Mouse (Mus musculus) liver, embryonic 16.5 days (tissue): ENCODE measurements around the gene Syce2. TPM values are rescaled to one million over a fixed set of nuclear protein-coding genes. Genes with fewer than 3 reads are reported as not detected.
A peak's percentile ranks its signal among the peaks of the same experiment; 100 is the strongest.

Experiments used
- ATAC-seq: fragments of 200-750 bp; cut with Nextera tagmentation; 2 replicates; pipeline ENCODE4 v1.8.0; 2017; ENCODE audit warnings: low read depth, mild to moderate bottlenecking, moderate number of reproducible peaks, moderate library complexity
- H3K27ac ChIP-seq: fragments of 300-500 bp; sonication (generic); 2 replicates; pipeline ENCODE4 v1.5.1; 2014; ENCODE audit warnings: mild to moderate bottlenecking, low read length
- H3K27me3 ChIP-seq: fragments of 300-500 bp; sonication (generic); 2 replicates; pipeline ENCODE4 v1.6.1; 2014; ENCODE audit warnings: low read depth, low read length, mixed read lengths; ENCODE audit not compliant: control insufficient read depth, insufficient read depth
- H3K36me3 ChIP-seq: fragments of 300-500 bp; sonication (generic); 2 replicates; pipeline ENCODE4 v1.6.1; 2014; ENCODE audit warnings: mild to moderate bottlenecking; ENCODE audit not compliant: control insufficient read depth, insufficient read depth
- H3K4me1 ChIP-seq: fragments of 300-500 bp; sonication (generic); 2 replicates; pipeline ENCODE4 v1.6.1; 2014; ENCODE audit warnings: low read depth, low read length, mixed read lengths; ENCODE audit not compliant: control insufficient read depth
- H3K4me2 ChIP-seq: fragments of 300-500 bp; sonication (generic); 2 replicates; pipeline ENCODE4 v1.6.1; 2014; ENCODE audit warnings: low read depth, low read length, mixed read lengths
- H3K4me3 ChIP-seq: fragments of 300-500 bp; sonication (generic); 2 replicates; pipeline ENCODE4 v1.5.1; 2014; ENCODE audit warnings: low read depth, mild to moderate bottlenecking, low read length
- H3K9ac ChIP-seq: fragments of 300-500 bp; sonication (generic); 2 replicates; pipeline ENCODE4 v1.6.1; 2014; ENCODE audit warnings: low read depth, low read length
- H3K9me3 ChIP-seq: fragments of 300-500 bp; sonication (generic); replicated peaks from 2 replicates; pipeline ENCODE4 v1.6.1; 2016; ENCODE audit warnings: low read length; ENCODE audit not compliant: control insufficient read depth
- WGBS: fragments of 180-500 bp; shearing (Covaris S2); extraction: QIAGEN DNeasy Blood & Tissue Kit; methylation state at CpG from one replicate; pipeline ENCODE4 v1.1.7; 2014; ENCODE audit not compliant: insufficient replicate concordance; 5-methylcytosine and 5-hydroxymethylcytosine counted together
- polyA plus RNA-seq: library from polyadenylated mRNA; unstranded; fragments of >200 nt; fragmentation: Nextera tagmentation; extraction: Ambion mirVana; gene quantifications from 2 replicates; pipeline ENCODE4 v1.2.1, GENCODE M21; 2015

Syce2 gene
- polyA plus RNA-seq, 1 experiment from 2014 or later, result 41.2 TPM

DNA sequence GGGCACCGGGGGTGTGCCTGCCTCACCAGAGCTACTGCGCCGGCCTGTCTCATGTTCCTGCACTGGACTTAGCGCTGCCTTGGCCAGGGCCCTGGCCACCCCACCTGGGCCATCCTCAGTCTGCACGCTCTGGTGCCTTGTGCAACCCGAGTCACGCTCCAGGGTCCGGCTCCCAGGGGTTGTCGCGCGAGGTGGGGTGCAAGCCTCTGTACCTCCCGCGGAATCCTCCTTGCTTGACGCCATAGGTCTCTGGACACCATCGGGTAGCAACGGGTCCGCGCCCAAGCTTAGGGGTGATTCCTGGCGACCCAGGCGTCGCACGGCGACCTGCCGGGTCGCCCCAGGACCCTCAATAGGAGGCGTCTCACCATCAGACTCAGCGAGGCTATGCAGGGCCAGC is 40.5 kb downstream of the Syce2 start:
- Histone ChIP-seq H3K27me3 (peaks cover 16% of the 10 kb centered on the region), H3K27ac (no peak overlapping the region), H3K4me2 (peak overlapping the region; percentile 92), H3K4me1 (peaks cover 43% of the 10 kb centered on the region), H3K36me3 (no peaks in the 10 kb centered on the region), H3K9me3 (no peaks in the 10 kb centered on the region), H3K9ac (peak overlapping the region; percentile 60), H3K4me3 (peak overlapping the region; percentile 63)
- ATAC-seq, result no peak
- 34% methylated on average over 27 of the region's 27 CpGs for WGBS

DNA sequence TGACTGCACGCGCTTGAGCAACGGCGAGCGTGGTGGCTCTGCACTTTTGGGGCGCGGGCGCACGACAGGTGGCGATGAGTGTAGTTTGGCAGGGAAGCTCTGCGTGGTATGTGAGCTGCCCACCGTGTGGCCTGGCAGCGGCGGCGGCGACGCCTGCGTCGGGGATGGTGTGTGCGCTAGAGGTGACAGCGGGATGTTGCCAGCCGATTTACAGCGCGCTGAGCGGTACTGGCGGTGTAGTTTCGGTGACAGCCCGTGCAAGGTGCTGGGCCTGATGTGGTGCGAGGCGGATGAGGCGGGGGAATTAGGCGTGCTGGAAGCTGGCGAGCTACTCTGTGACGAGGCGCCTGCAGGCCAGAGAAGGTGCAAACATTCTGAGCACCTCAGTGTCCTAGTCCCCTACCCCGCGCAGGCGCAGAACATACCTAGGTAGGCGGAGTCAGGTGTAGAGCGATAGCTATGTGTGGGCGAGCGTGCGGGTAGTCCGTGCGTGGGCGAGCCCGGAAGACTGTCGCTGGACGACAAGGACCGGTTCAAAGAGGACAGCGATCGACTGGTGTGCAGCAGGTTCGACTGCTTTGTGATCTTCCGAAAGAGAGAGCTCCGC is 41.1 kb downstream of the Syce2 start:
- H3K4me2 ChIP-seq, result peak overlapping the region; percentile 92
- peak overlapping the region; percentile 63 for H3K4me3 ChIP-seq
- ATAC-seq, result peak; percentile 60
- H3K9me3 ChIP-seq, result no peaks in the 10 kb centered on the region
- H3K9ac ChIP-seq, result peak overlapping the region; percentile 60
- 1% methylated on average over 55 of the region's 55 CpGs for WGBS
- H3K36me3 ChIP-seq, result no peaks in the 10 kb centered on the region
- peaks cover 39% of the 10 kb centered on the region for H3K4me1 ChIP-seq
- H3K27me3 ChIP-seq, result peaks cover 19% of the 10 kb centered on the region
- H3K27ac ChIP-seq, result peak overlapping the region; percentile 1; the same call in 1 of the 2 replicates

DNA sequence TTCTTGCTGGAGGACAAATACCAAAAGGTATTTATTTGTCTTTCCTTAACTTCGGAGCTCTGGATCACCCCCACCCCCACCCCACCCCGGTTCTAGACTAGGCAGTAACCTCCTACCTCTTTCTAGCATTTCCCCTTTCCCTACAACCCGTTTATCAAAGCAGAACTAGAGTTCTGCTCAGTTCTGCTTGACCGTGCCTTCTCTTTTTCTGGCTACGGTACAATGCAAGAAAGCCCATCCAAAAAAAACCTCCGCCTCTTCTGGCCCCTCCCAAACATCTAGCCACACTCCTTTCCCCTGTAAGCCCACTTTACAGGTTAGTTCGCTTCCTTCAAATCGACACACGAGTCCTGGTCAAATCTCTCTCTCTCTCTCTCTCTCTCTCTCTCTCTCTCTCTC is 41.6 kb downstream of the Syce2 start:
- Histone ChIP-seq H3K27me3 (peaks cover 21% of the 10 kb centered on the region), H3K4me1 (peaks cover 39% of the 10 kb centered on the region), H3K27ac (peak overlapping the region; percentile 1; the same call in 1 of the 2 replicates), H3K4me3 (peak overlapping the region; percentile 63), H3K9ac (peak overlapping the region; percentile 60), H3K36me3 (no peaks in the 10 kb centered on the region), H3K4me2 (peak overlapping the region; percentile 92), H3K9me3 (no peaks in the 10 kb centered on the region)
- no peak for ATAC-seq
- WGBS, result 6% methylated on average over 9 of the region's 9 CpGs

DNA sequence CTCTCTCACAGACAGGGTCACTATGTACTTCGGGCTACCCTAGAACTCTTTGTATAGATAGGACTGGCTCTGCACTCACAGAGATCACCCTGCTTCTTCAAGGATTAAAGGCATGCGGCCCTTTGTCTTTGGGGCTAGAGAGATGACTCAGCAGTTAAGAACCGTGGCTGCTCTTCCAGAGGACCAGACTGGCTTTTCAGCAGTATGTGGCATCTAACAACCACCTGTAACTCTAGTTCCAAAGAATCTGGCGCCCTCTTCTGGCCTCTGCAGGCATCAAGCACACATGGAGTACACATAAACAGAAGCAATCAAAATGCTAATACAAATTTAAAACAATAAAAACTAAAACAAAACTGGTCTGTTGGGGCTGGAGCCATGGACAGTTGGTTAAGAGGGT is 42.0 kb downstream of the Syce2 start:
- H3K9me3 ChIP-seq, result no peaks in the 10 kb centered on the region
- ATAC-seq, result no peak
- 25% methylated on average over 4 of the region's 4 CpGs for WGBS
- H3K4me1 ChIP-seq, result peaks cover 36% of the 10 kb centered on the region
- peaks cover 21% of the 10 kb centered on the region for H3K27me3 ChIP-seq
- H3K4me2 ChIP-seq, result peak overlapping the region; percentile 92
- H3K9ac ChIP-seq, result no peak overlapping the region
- H3K36me3 ChIP-seq, result no peaks in the 10 kb centered on the region
- H3K4me3 ChIP-seq, result peak overlapping the region; percentile 63; the same call in 1 of the 2 replicates
- no peak overlapping the region for H3K27ac ChIP-seq

DNA sequence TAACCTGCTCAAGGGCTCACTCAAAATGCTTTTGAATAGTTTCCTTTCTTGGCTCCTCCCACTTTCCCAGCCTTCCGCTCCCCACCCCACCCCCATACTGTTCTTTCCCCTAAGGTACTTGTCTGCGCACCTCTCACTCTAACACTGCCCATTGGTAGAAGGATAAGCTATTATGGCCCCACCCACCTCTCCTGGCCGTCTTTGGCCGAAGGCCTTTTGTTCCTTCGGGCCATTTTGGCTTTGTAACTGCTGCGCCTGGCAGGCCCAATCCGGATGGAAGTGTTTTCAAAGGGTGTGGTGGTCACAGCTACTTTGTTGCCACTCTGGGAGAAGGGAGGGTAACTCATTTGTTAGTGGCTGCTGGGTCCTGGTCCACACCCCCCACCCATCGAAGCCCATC is 43.4 kb downstream of the Syce2 start:
- Histone ChIP-seq H3K4me3 (no peak overlapping the region), H3K4me2 (no peak overlapping the region), H3K27me3 (peaks cover 21% of the 10 kb centered on the region), H3K9me3 (no peaks in the 10 kb centered on the region), H3K36me3 (no peaks in the 10 kb centered on the region), H3K4me1 (peaks cover 23% of the 10 kb centered on the region), H3K9ac (no peak overlapping the region), H3K27ac (no peak overlapping the region)
- no peak for ATAC-seq
- 78% methylated on average over 8 of the region's 8 CpGs for WGBS

DNA sequence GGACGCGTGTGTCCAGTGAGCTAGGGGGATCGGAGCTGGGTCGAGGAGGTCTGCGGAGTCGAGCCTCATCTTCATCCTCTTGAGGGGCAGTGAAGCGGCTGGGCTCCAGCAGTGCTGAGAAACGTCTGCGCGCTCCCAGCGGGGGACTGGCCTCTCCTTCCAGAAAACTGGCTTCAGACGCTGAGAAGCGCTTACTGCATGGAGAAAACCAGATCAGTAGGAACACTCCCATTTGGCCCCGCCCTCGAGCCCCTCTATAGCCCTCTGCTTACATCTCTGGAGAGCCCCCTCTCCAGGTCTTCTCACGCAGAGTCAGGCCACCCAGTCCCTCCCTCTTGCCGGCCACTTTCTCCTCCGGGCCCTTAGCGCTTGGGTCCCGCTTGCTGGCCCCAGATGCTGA is 45.9 kb downstream of the Syce2 start:
- Histone ChIP-seq H3K36me3 (no peaks in the 10 kb centered on the region), H3K27me3 (peaks cover 8% of the 10 kb centered on the region), H3K4me2 (no peak overlapping the region), H3K4me1 (peaks cover 13% of the 10 kb centered on the region), H3K27ac (no peak overlapping the region), H3K4me3 (no peak overlapping the region), H3K9me3 (no peaks in the 10 kb centered on the region), H3K9ac (no peak overlapping the region)
- no peak for ATAC-seq
- 42% methylated on average over 20 of the region's 20 CpGs for WGBS

DNA sequence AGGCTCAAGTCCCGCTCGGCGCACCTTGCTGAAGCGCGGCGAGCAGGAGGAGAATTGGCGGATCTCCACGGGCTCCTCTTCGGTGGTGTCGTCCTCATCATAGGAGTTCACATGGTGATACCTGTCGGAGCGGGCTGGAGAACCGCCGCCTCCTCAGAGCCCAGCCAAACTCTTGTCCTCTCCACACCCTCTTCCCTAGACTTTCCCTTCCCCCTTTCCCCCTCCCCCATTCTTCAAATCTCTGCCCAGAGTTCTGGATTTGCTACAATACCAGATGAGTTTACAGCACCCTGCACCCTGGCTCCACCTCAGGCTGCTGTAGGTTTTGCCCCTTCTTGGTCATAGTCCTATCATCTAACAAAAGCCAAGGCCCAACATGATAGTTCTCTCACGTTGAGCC is 46.7 kb downstream of the Syce2 start:
- 87% methylated on average over 15 of the region's 15 CpGs for WGBS
- Histone ChIP-seq H3K4me2 (no peak overlapping the region), H3K27ac (no peak overlapping the region), H3K27me3 (peaks cover 5% of the 10 kb centered on the region), H3K9ac (no peak overlapping the region), H3K4me1 (peaks cover 5% of the 10 kb centered on the region), H3K36me3 (no peaks in the 10 kb centered on the region), H3K4me3 (no peak overlapping the region), H3K9me3 (no peaks in the 10 kb centered on the region)
- no peak for ATAC-seq

DNA sequence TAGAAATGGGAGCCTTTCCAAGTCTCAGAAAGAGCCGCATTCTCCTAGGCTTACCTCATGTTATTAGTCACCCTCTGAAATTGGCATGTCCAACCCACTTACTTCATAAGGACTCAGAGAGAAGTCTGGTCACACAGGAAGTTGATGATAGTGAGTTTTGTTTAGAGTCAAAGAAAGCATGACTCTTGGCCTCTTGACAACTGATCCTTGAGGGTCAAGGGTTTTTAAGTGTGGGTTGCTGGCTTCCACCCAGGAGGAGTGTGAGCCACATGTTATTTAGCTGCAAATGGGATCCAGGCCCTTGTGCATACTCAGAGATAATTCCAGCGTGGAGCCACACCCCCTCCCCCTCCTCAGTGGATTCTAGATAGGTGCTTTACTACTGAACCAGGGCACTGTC is 49.7 kb downstream of the Syce2 start:
- Histone ChIP-seq H3K27ac (no peak overlapping the region), H3K9ac (no peak overlapping the region), H3K27me3 (peaks cover 8% of the 10 kb centered on the region), H3K4me1 (no peaks in the 10 kb centered on the region), H3K4me3 (no peak overlapping the region), H3K36me3 (no peaks in the 10 kb centered on the region), H3K9me3 (no peaks in the 10 kb centered on the region), H3K4me2 (no peak overlapping the region)
- 48% methylated on average over 2 of the region's 2 CpGs for WGBS
- ATAC-seq, result no peak

DNA sequence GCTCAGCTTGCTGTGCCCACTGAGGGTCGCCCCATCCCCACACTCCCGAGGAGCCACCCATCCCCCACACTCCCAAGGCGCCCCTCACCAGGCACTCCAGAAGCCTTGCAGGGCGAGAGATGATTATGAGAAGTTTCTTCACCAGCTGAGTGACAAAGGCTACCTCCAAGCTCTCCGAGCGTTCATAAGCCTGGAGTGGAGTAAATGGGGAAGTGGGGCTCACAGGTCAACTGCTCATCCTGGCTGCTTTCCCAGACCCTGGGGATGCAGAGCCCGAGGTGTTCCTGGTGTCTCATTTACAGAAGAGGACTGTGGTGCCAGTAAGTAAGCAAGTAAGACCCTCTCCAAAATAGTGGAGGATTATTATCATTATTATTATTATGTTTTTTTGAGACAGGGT is 53.6 kb downstream of the Syce2 start:
- H3K27me3 ChIP-seq, result peaks cover 22% of the 10 kb centered on the region
- H3K4me1 ChIP-seq, result no peaks in the 10 kb centered on the region; the same call in 1 of the 2 replicates
- no peak for ATAC-seq
- no peak overlapping the region for H3K4me2 ChIP-seq
- no peak overlapping the region for H3K9ac ChIP-seq
- H3K9me3 ChIP-seq, result no peaks in the 10 kb centered on the region
- H3K36me3 ChIP-seq, result no peaks in the 10 kb centered on the region
- no peak overlapping the region for H3K27ac ChIP-seq
- WGBS, result 40% methylated on average over 7 of the region's 7 CpGs
- H3K4me3 ChIP-seq, result no peak overlapping the region
